Mouse (Mus musculus): Measurements from ENCODE around the gene Cmtm6. TPM values are rescaled to one million over a fixed set of nuclear protein-coding genes. Genes with fewer than 3 reads are reported as not detected.

Gene Cmtm6
- polyA plus RNA-seq, 1 experiment, result 10.3 TPM

- H3K36me3 ChIP-seq (replicated peaks; ENCODE audit: low read length), result peaks cover 70% of the 10 kb centered on the region
- no peak for TF ChIP-seq GATA1 (IDR thresholded peaks at IDR 0.05; ENCODE audit: borderline replicate concordance, low read length)
- no peak overlapping the region for H3K4me3 ChIP-seq (replicated peaks)
- peaks cover 34% of the 10 kb centered on the region for H3K4me1 ChIP-seq
- H3K27me3 ChIP-seq (replicated peaks), result peaks cover 6% of the 10 kb centered on the region
- H3K9me3 ChIP-seq, result peaks cover 16% of the 10 kb centered on the region
Measured at GRCm38 (mm10) chr9:114767507-114767906, 36.6 kb downstream of the Cmtm6 start.

- peaks cover 33% of the 10 kb centered on the region for H3K4me1 ChIP-seq
- peaks cover 67% of the 10 kb centered on the region for H3K36me3 ChIP-seq (replicated peaks; ENCODE audit: low read length)
- TF ChIP-seq GATA1 (IDR thresholded peaks at IDR 0.05; ENCODE audit: borderline replicate concordance, low read length), result no peak
- no peak for TF ChIP-seq FLI1 (IDR thresholded peaks at IDR 0.05; ENCODE audit: low read length)
- no peak overlapping the region for H3K4me3 ChIP-seq (replicated peaks)
- H3K27me3 ChIP-seq (replicated peaks), result peaks cover 6% of the 10 kb centered on the region
- H3K9me3 ChIP-seq, result peaks cover 16% of the 10 kb centered on the region
Measured at GRCm38 (mm10) chr9:114768066-114768465, 37.1 kb downstream of the Cmtm6 start.

DNA sequence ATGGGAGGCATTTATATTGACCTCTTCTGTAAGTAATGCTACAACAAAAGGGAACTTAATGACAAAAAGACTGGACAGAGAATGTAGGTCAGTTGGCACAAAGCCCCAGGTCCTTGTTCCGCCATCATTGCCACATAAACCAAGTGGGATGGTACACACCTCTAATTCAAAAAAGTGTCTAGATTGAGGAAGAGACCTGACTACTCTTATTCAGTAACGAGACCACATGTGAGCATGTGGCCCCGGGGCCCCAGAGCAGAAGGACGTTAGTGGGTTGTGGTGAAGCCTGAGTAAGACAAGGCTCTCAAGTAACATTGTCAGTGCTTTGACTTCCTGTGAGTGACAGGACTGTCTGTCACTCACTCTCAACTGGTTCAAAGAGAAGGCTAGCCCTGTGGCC lies 39.3 kb downstream of the Cmtm6 start:
- H3K36me3 ChIP-seq (replicated peaks; ENCODE audit: low read length), result peaks cover 56% of the 10 kb centered on the region
- H3K27me3 ChIP-seq (replicated peaks), result peaks cover 6% of the 10 kb centered on the region
- H3K4me3 ChIP-seq (replicated peaks), result no peak overlapping the region
- H3K9me3 ChIP-seq, result peaks cover 16% of the 10 kb centered on the region
- no peak for TF ChIP-seq GATA1 (IDR thresholded peaks at IDR 0.05; ENCODE audit: borderline replicate concordance, low read length)
- no peak for TF ChIP-seq FLI1 (IDR thresholded peaks at IDR 0.05; ENCODE audit: low read length)
- peaks cover 47% of the 10 kb centered on the region for H3K4me1 ChIP-seq

DNA sequence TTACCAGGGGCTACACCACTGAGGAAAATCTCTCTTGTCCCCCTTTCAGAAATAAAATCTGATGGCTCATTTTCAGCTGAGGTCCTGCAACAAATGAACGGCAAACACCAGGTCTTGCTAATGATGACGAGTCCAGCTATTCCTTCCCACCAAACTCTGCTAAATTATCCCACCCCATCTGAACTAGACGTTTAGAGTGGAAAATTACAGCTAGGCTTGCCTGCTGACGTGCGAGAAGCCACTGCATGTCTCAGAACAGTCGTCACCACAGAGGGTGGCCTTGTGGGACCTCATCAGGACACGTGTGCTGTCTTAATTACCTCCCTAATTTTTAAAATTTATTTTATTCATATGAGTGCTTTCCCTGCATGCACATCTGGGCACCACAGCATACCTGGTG lies 40.6 kb downstream of the Cmtm6 start:
- H3K4me1 ChIP-seq, result peaks cover 60% of the 10 kb centered on the region
- peaks cover 11% of the 10 kb centered on the region for H3K9me3 ChIP-seq
- TF ChIP-seq FLI1 (IDR thresholded peaks at IDR 0.05; ENCODE audit: low read length), result no peak
- TF ChIP-seq GATA1 (IDR thresholded peaks at IDR 0.05; ENCODE audit: borderline replicate concordance, low read length), result no peak
- H3K36me3 ChIP-seq (replicated peaks; ENCODE audit: low read length), result peaks cover 44% of the 10 kb centered on the region
- H3K4me3 ChIP-seq (replicated peaks), result no peak overlapping the region
- H3K27me3 ChIP-seq (replicated peaks), result peaks cover 7% of the 10 kb centered on the region

- TF ChIP-seq FLI1 (IDR thresholded peaks at IDR 0.05; ENCODE audit: low read length) (no peak), GATA1 (IDR thresholded peaks at IDR 0.05; ENCODE audit: borderline replicate concordance, low read length) (no peak)
- Histone ChIP-seq H3K4me3 (replicated peaks) (peak overlapping the region; percentile 82), H3K9me3 (peaks cover 11% of the 10 kb centered on the region), H3K27me3 (replicated peaks) (peaks cover 27% of the 10 kb centered on the region), H3K36me3 (replicated peaks; ENCODE audit: low read length) (peaks cover 26% of the 10 kb centered on the region), H3K4me1 (peaks cover 74% of the 10 kb centered on the region)
Measured at GRCm38 (mm10) chr9:114774629-114775028, 43.7 kb downstream of the Cmtm6 start.

DNA sequence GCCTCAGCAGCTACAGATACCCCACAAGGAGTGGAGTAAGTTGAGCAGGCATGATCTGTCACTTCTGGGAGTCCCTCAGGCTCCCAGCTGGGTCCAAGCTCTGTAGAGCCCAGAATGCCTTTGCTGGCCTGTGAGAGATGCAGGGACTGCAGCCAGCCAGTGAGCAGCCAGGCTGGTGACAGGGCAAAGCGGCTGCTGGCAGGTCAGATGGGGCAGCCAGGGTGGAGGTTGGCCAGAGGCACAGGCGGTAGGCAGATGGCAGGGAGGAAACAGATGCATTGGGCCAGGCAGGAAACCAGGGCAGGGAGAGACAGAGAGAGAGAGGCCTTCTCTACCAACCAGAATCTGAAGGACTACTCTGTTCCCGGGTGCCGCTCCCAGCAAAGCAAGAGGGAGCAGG lies 44.4 kb downstream of the Cmtm6 start:
- H3K9me3 ChIP-seq, result peaks cover 11% of the 10 kb centered on the region
- peaks cover 74% of the 10 kb centered on the region for H3K4me1 ChIP-seq
- peak overlapping the region; percentile 82 for H3K4me3 ChIP-seq (replicated peaks)
- peaks cover 21% of the 10 kb centered on the region for H3K36me3 ChIP-seq (replicated peaks; ENCODE audit: low read length)
- peaks cover 32% of the 10 kb centered on the region for H3K27me3 ChIP-seq (replicated peaks)
- TF ChIP-seq GATA1 (IDR thresholded peaks at IDR 0.05; ENCODE audit: borderline replicate concordance, low read length) (no peak), FLI1 (IDR thresholded peaks at IDR 0.05; ENCODE audit: low read length) (0 out of 2 replicates have a peak, but pooled peaks have one; percentile 47)

DNA sequence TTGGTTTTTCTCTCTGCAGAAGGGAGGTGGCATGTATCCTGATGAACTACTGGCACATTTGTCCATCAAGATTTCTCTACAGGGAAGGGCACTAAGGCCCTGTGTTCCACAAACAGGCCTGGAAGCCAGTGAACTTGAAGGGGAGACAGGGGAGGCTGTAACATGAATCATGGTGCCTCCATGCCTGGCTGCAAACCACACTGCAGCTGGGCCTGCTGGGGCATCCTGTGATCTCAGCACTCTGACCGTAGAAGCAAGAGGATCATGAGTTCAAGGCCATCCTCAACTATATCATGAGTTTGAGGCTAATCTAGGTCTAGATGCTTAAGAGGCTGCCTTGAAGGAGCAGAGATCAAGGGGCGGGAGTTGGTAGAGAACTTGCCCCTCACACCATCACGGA lies 45.4 kb downstream of the Cmtm6 start:
- Histone ChIP-seq H3K9me3 (peaks cover 11% of the 10 kb centered on the region), H3K4me1 (peaks cover 78% of the 10 kb centered on the region), H3K27me3 (replicated peaks) (peaks cover 43% of the 10 kb centered on the region), H3K4me3 (replicated peaks) (peak overlapping the region; percentile 35), H3K36me3 (replicated peaks; ENCODE audit: low read length) (peaks cover 17% of the 10 kb centered on the region)
- TF ChIP-seq FLI1 (IDR thresholded peaks at IDR 0.05; ENCODE audit: low read length) (no peak), GATA1 (IDR thresholded peaks at IDR 0.05; ENCODE audit: borderline replicate concordance, low read length) (no peak)

DNA sequence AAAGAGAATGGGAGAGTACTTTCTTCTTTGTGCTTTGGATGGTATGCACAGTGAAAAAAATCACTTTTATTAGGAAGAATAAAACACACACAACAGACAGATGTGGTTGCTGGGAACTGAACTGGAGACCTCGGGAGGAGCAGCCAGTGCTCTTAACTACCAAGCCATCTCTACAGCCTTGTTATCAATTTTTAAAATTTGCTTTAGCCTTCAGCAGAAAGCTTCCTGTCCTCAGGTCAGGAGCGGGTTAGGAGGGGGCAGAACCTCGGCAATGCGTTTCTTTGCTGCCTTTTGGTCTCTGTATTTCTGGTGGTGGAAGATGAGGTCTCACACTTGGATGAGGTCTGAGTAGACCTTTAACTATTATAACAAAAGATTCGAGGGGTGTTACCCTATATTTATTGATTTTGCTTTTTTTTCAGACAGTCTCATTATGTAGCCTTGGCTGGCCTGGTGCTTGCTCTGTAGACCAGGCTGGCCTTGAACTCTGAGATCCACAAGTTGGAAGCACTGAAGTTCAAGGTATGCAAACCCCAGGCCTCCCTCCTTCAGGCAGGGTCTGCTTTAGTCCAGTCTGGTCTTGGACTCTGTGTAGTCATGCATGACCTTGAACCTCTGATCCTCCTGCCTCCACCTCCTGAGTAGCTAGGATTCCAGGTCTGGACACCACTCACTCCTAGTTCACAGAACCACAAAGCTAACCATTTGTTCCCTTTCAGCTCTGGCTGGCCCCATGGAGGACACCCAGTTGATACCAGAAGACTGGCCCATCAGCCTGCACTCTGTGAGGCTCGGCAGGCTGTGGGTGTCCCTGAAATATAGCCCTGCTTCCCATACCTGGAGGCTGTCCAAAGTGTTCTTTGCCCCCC lies 46.5 kb downstream of the Cmtm6 start:
- Histone ChIP-seq H3K36me3 (replicated peaks; ENCODE audit: low read length) (peaks cover 7% of the 10 kb centered on the region), H3K9me3 (peaks cover 2% of the 10 kb centered on the region), H3K27me3 (replicated peaks) (peaks cover 51% of the 10 kb centered on the region), H3K4me1 (peaks cover 86% of the 10 kb centered on the region), H3K4me3 (replicated peaks) (peak overlapping the region; percentile 82)
- TF ChIP-seq FLI1 (IDR thresholded peaks at IDR 0.05; ENCODE audit: low read length) (no peak), GATA1 (IDR thresholded peaks at IDR 0.05; ENCODE audit: borderline replicate concordance, low read length) (no peak)

GRCm38 (mm10) chr9:114778047-114778390 lies 47.1 kb downstream of the Cmtm6 start:
- H3K27me3 ChIP-seq (replicated peaks), result peaks cover 56% of the 10 kb centered on the region
- TF ChIP-seq GATA1 (IDR thresholded peaks at IDR 0.05; ENCODE audit: borderline replicate concordance, low read length) (no peak), FLI1 (IDR thresholded peaks at IDR 0.05; ENCODE audit: low read length) (no peak)
- peaks cover 86% of the 10 kb centered on the region for H3K4me1 ChIP-seq

GRCm38 (mm10) chr9:114778877-114779276 lies 48.0 kb downstream of the Cmtm6 start:
- Histone ChIP-seq H3K36me3 (replicated peaks; ENCODE audit: low read length) (peaks cover 2% of the 10 kb centered on the region), H3K27me3 (replicated peaks) (peaks cover 60% of the 10 kb centered on the region), H3K4me1 (peaks cover 79% of the 10 kb centered on the region), H3K9me3 (no peaks in the 10 kb centered on the region), H3K4me3 (replicated peaks) (peak overlapping the region; percentile 28)
- TF ChIP-seq FLI1 (IDR thresholded peaks at IDR 0.05; ENCODE audit: low read length) (no peak), GATA1 (IDR thresholded peaks at IDR 0.05; ENCODE audit: borderline replicate concordance, low read length) (no peak)

More at GRCm38 (mm10) chr9:114778047-114778390, 47.1 kb downstream of the Cmtm6 start:
- Histone ChIP-seq H3K9me3 (no peaks in the 10 kb centered on the region), H3K4me3 (replicated peaks) (peak overlapping the region; percentile 82), H3K36me3 (replicated peaks; ENCODE audit: low read length) (peaks cover 3% of the 10 kb centered on the region)

All from megakaryocyte, embryonic 14.5 days (primary cell).